Mouse (Mus musculus): ENCODE data around the gene Tmed6. TPM values are rescaled to one million over a fixed set of nuclear protein-coding genes. Genes with fewer than 3 reads are reported as not detected.
"Not testable (repeated sequence)": the region's sequence is repeated elsewhere in the genome, so short reads cannot be mapped to it uniquely, and the experiment has no call there.

The Tmed6 gene
- under 1 TPM in 1 of 2 experiments, not detected in 1; 0.42 TPM for total RNA-seq (2021)
- long read RNA-seq, experiment 1: 0 reads
- long read RNA-seq, experiment 2: 0 reads

- no peak for DNase-seq (ENCODE audit: low spot score in 2 of 2)
These were observed at the start of gene Tmed6 for GRCm38 (mm10) chr8:107065511-107066496. Tmed6 (minus strand) TSS chr8:107065644.

GRCm38 (mm10) chr8:107115008-107115320 is 49.5 kb upstream of the Tmed6 start:
- peak overlapping the region; percentile 70 for H3K27ac ChIP-seq
- H3K4me3 ChIP-seq: no peak overlapping the region
- no peak for TF ChIP-seq CTCF (conservative IDR thresholded peaks at IDR 0.05)
- DNase-seq (ENCODE audit: low spot score in 2 of 2): no peak

More at GRCm38 (mm10) chr8:107065511-107066496, at the start of gene Tmed6:
- H3K4me3 ChIP-seq: no peak within 1 kb of the TSS
- no peak for TF ChIP-seq CTCF (conservative IDR thresholded peaks at IDR 0.05)
- H3K27ac ChIP-seq: no peak within 1 kb of the TSS

- DNase-seq (ENCODE audit: low spot score in 2 of 2): peak; percentile 37 to 55
- no peak overlapping the region for H3K4me3 ChIP-seq
- H3K27ac ChIP-seq: peak overlapping the region; percentile 70
- TF ChIP-seq CTCF (conservative IDR thresholded peaks at IDR 0.05): no peak
These were observed 48.9 kb upstream of the Tmed6 start for GRCm38 (mm10) chr8:107114150-107115007.

GRCm38 (mm10) chr8:107113209-107113608 is 47.8 kb upstream of the Tmed6 start:
- DNase-seq (ENCODE audit: low spot score in 2 of 2): no peak
- TF ChIP-seq CTCF (conservative IDR thresholded peaks at IDR 0.05): no peak
- H3K27ac ChIP-seq: peak overlapping the region; percentile 70; the same call in 1 of the 2 replicates
- no peak overlapping the region for H3K4me3 ChIP-seq

GRCm38 (mm10) chr8:107111340-107112105 is 46.1 kb upstream of the Tmed6 start:
- no peak for TF ChIP-seq CTCF (conservative IDR thresholded peaks at IDR 0.05)
- DNase-seq (ENCODE audit: low spot score in 2 of 2): no peak
- H3K4me3 ChIP-seq: no peak overlapping the region
- H3K27ac ChIP-seq: no peak overlapping the region

GRCm38 (mm10) chr8:107110629-107111330 is 45.3 kb upstream of the Tmed6 start:
- Histone ChIP-seq H3K4me3 (no peak overlapping the region), H3K27ac (no peak overlapping the region)
- no peak for TF ChIP-seq CTCF (conservative IDR thresholded peaks at IDR 0.05)
- no peak for DNase-seq (ENCODE audit: low spot score in 2 of 2)

- no peak for DNase-seq (ENCODE audit: low spot score in 2 of 2)
- TF ChIP-seq CTCF (conservative IDR thresholded peaks at IDR 0.05): peak; percentile 20
- H3K4me3 ChIP-seq: no peak overlapping the region
- H3K27ac ChIP-seq: no peak overlapping the region
These were observed 44.5 kb upstream of the Tmed6 start for GRCm38 (mm10) chr8:107109816-107110435.

GRCm38 (mm10) chr8:107108978-107109720 is 43.7 kb upstream of the Tmed6 start:
- TF ChIP-seq CTCF (conservative IDR thresholded peaks at IDR 0.05): no peak
- Histone ChIP-seq H3K4me3 (no peak overlapping the region), H3K27ac (no peak overlapping the region)
- DNase-seq (ENCODE audit: low spot score in 2 of 2): no peak

- H3K4me3 ChIP-seq; DNase-seq (ENCODE audit: low spot score in 2 of 2); H3K27ac ChIP-seq: not testable (repeated sequence)
These were observed 42.6 kb upstream of the Tmed6 start for GRCm38 (mm10) chr8:107108089-107108488.

- no peak overlapping the region for H3K27ac ChIP-seq
- peak; percentile 48 to 87 for DNase-seq (ENCODE audit: low spot score in 2 of 2)
- peak; percentile 91 for TF ChIP-seq CTCF (conservative IDR thresholded peaks at IDR 0.05)
- no peak overlapping the region for H3K4me3 ChIP-seq
These were observed 39.1 kb upstream of the Tmed6 start for GRCm38 (mm10) chr8:107104547-107104946.

- Histone ChIP-seq H3K27ac (no peak overlapping the region), H3K4me3 (no peak overlapping the region)
- no peak for TF ChIP-seq CTCF (conservative IDR thresholded peaks at IDR 0.05)
- DNase-seq (ENCODE audit: low spot score in 2 of 2): no peak
These were observed 35.2 kb upstream of the Tmed6 start for GRCm38 (mm10) chr8:107100635-107101034.
